In the genomic region with DNA sequence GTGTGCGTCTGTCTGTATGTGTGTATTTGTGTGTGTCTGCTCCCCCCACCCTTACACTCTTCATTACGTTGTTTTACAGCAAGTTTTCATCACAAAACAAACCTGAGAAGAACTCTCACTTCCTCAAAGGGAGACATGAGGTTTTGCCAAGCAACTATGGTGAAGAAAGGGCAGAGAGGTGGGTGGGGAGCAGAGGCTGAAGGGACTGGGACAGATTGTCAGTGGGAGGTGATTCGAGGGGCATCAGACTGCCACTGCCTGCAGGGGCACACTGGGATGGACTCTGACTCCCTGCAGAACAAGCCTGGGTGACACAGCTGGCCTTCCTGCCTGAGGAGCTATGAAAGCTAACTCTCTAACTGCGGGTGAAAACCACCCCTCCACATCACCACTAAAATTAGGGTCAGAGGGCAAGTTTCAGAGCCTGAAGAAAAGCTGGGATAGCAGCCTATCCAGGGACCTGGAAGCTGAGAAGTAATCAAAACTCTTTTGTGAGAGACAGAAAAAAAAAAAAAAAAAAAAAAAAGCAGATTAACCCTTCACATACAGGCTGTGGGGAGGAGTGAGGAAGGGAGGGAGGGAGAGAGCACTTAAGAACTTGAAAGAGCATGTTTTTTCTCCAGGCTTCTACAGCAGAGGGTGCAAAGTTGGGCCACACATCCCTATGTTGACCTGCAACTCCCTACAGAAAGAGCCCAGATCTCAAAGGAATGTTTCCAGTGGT, we compare ENCODE assay signal across 21 mouse cellular contexts. TPM values are rescaled to one million over a fixed set of nuclear protein-coding genes. Genes with fewer than 3 reads are reported as not detected.
DNase-seq lines count a peak whose midpoint lies in the region; ATAC-seq and TF ChIP-seq lines count a peak whose summit lies in the region.
"Had no signal": no experiment of that assay in that cellular context is flagged by ENCODE, and none has a peak within 500 bp of the region (broad histone marks: within the 10 kb centered on the region; RNA-seq: fewer than 3 reads in every experiment).

No protein-coding gene starts in this region.

- peak overlapping the region; percentile 5; the same call in 1 of the 2 replicates for H3K9ac ChIP-seq in heart, embryonic 11.5 days (ENCODE audit: low read depth, low read length)
- H3K9ac ChIP-seq: forebrain, postnatal 0 days; heart, embryonic 12.5 days; liver, embryonic 14.5 days; lung, embryonic 15.5 days; midbrain, embryonic 15.5 days had no signal

- TF ChIP-seq CTCF in cerebellum, adult 2 months (IDR thresholded peaks at IDR 0.05; ENCODE audit: borderline replicate concordance, insufficient read depth, low read depth, low read length) = no peak

- 0 out of 2 replicates have a peak, but pooled peaks cover 2% of the 10 kb centered on the region for H3K4me1 ChIP-seq in heart, embryonic 11.5 days (ENCODE audit: control insufficient read depth, insufficient read depth, low read length)
- H3K4me1 ChIP-seq in limb, embryonic 10.5 days = peaks cover 12% of the 10 kb centered on the region
- peaks cover 8% of the 10 kb centered on the region; the same call in 1 of the 2 replicates for H3K4me1 ChIP-seq in cerebellum, adult 2 months (ENCODE audit: control insufficient read depth, insufficient read depth, low read length)
- H3K4me1 ChIP-seq: lung, embryonic 15.5 days; midbrain, embryonic 15.5 days had no signal

- DNase-seq in heart, postnatal 4 days = no peak
- DNase-seq in A20 (ENCODE audit: low read depth, low spot score) = peak; percentile 78
- DNase-seq in limb, embryonic 10.5 days (ENCODE audit: low spot score) = no peak
- no peak for DNase-seq in cerebellum, adult 2 months
- no peak for DNase-seq in cerebellum, postnatal 36 days
- DNase-seq in adrenal gland, postnatal 25 days = no peak
- DNase-seq: adrenal gland, adult 8-10 months; cerebellum, postnatal 14 days; forebrain, postnatal 0 days; lung, postnatal 4 days; right cerebral cortex, postnatal 4 days; thymus, postnatal 36 days had no signal

- no peak overlapping the region for H3K4me3 ChIP-seq in heart, embryonic 11.5 days (ENCODE audit: low read depth, low read length)
- no peak overlapping the region for H3K4me3 ChIP-seq in limb, embryonic 10.5 days
- H3K4me3 ChIP-seq in cerebellum, adult 2 months (replicated peaks; ENCODE audit: insufficient read depth, low read depth, low read length) = no peak overlapping the region
- H3K4me3 ChIP-seq: heart, embryonic 12.5 days; lung, embryonic 15.5 days; midbrain, embryonic 15.5 days had no signal

- no peak for ATAC-seq in heart, embryonic 11.5 days (replicated peaks; ENCODE audit: insufficient number of reproducible peaks, low FRiP score, low TSS enrichment)
- 0 out of 2 replicates have a peak, but pooled peaks have one; percentile 50 for ATAC-seq in common myeloid progenitor, adult 5-6 weeks (replicated peaks; ENCODE audit: low read depth, poor library complexity, severe bottlenecking)
- ATAC-seq: forebrain, postnatal 0 days; hindbrain, embryonic 16.5 days; intestine, postnatal 0 days; midbrain, embryonic 15.5 days; Patski had no signal

- no peaks in the 10 kb centered on the region for H3K27me3 ChIP-seq in heart, embryonic 11.5 days (ENCODE audit: control insufficient read depth, insufficient read depth, low read length)
- H3K27me3 ChIP-seq in limb, embryonic 10.5 days (ENCODE audit: low read depth, poor library complexity, severe bottlenecking) = no peaks in the 10 kb centered on the region
- H3K27me3 ChIP-seq in cerebellum, adult 2 months (ENCODE audit: control insufficient read depth, insufficient read depth, low read length) = no peaks in the 10 kb centered on the region
- H3K27me3 ChIP-seq: heart, embryonic 12.5 days; lung, embryonic 15.5 days; midbrain, embryonic 15.5 days; Patski had no signal

- H3K27ac ChIP-seq in heart, embryonic 11.5 days (ENCODE audit: low read depth, low read length) = no peak overlapping the region
- H3K27ac ChIP-seq in limb, embryonic 10.5 days = peak overlapping the region; percentile 56
- H3K27ac ChIP-seq in cerebellum, adult 2 months (ENCODE audit: insufficient read depth, low read length) = no peak overlapping the region
- H3K27ac ChIP-seq: liver, embryonic 14.5 days; lung, embryonic 15.5 days; midbrain, embryonic 15.5 days had no signal

- H3K9me3 ChIP-seq in heart, embryonic 11.5 days (replicated peaks; ENCODE audit: control insufficient read depth, low read length) = no peaks in the 10 kb centered on the region
- no peaks in the 10 kb centered on the region for H3K9me3 ChIP-seq in limb, embryonic 10.5 days (replicated peaks)
- H3K9me3 ChIP-seq: heart, embryonic 12.5 days; lung, embryonic 15.5 days; midbrain, embryonic 15.5 days had no signal

- H3K4me2 ChIP-seq in heart, embryonic 11.5 days = no peak overlapping the region
- H3K4me2 ChIP-seq: heart, embryonic 12.5 days; lung, embryonic 15.5 days; midbrain, embryonic 15.5 days had no signal

- 48% methylated on average over 4 of the region's 4 CpGs for WGBS in heart, embryonic 11.5 days (ENCODE audit: insufficient replicate concordance)
- 53% methylated on average over 4 of the region's 4 CpGs for WGBS in limb, embryonic 10.5 days
- WGBS in cerebellum, adult 2 months = 46% methylated on average over 4 of the region's 4 CpGs

- peaks cover 5% of the 10 kb centered on the region; the same call in 1 of the 2 replicates for H3K36me3 ChIP-seq in heart, embryonic 11.5 days (ENCODE audit: control insufficient read depth, insufficient read depth, low read length)
- peaks cover 33% of the 10 kb centered on the region for H3K36me3 ChIP-seq in limb, embryonic 10.5 days

- no peak for TF ChIP-seq POLR2A in cerebellum, adult 2 months (IDR thresholded peaks at IDR 0.05; ENCODE audit: borderline replicate concordance, insufficient read depth, low read length)

RNA-seq across cellular contexts. Expression of a gene that starts 11.2 kb away (rescaled TPM):
- polyA plus RNA-seq in heart, embryonic 11.5 days (2014; fragmentation: Nextera tagmentation; extraction: Ambion mirVana) = 0.97 and 1.4 TPM in 2 replicates
- total RNA-seq in heart, postnatal 4 days (2021) = 1 to 10 TPM in 1 of 2 experiments, under 1 TPM in 1; 0.83 to 1.5 TPM
- 0.39 and 0.73 TPM in 2 replicates for total RNA-seq in common myeloid progenitor, adult 5-6 weeks (2017)
- polyA plus RNA-seq in limb, embryonic 10.5 days (2016; fragmentation: Nextera tagmentation; extraction: Ambion mirVana) = 1.2 and 1.3 TPM in 2 replicates
- polyA plus RNA-seq in cerebellum, adult 2 months (2012; rRNA removed) = 1.4 TPM in 2 replicates
- total RNA-seq in adrenal gland, postnatal 25 days (2021) = 0.82 and 2.0 TPM in 2 replicates

RNA-seq across cellular contexts. Expression of a gene that starts 55.0 kb away (rescaled TPM):
- 101 and 106 TPM in 2 replicates for polyA plus RNA-seq in heart, embryonic 11.5 days (2014; fragmentation: Nextera tagmentation; extraction: Ambion mirVana)
- total RNA-seq in heart, postnatal 4 days (2021) = 10 to 100 TPM; 53.7 to 66.1 TPM
- 135 and 141 TPM in 2 replicates for total RNA-seq in common myeloid progenitor, adult 5-6 weeks (2017)
- polyA plus RNA-seq in limb, embryonic 10.5 days (2016; fragmentation: Nextera tagmentation; extraction: Ambion mirVana) = 143 and 175 TPM in 2 replicates
- 39.5 and 41.5 TPM in 2 replicates for polyA plus RNA-seq in cerebellum, adult 2 months (2012; rRNA removed)
- 65.3 and 69.8 TPM in 2 replicates for total RNA-seq in adrenal gland, postnatal 25 days (2021)
